Mouse (Mus musculus): ENCODE results near the gene Chst15.

GRCm38 (mm10) chr7:132316101-132317035, 660 bp downstream of the Chst15 start:
- TF ChIP-seq CTCF (IDR thresholded peaks at IDR 0.05) (peak; percentile 55), EP300 (IDR thresholded peaks at IDR 0.05) (no peak)
